Mouse (Mus musculus) urinary bladder, postnatal 0 days (tissue): ENCODE measurements around the gene Fbxo5. TPM values are rescaled to one million over a fixed set of nuclear protein-coding genes. Genes with fewer than 3 reads are reported as not detected.

ENCODE experiments used
- polyA plus RNA-seq: library from polyadenylated mRNA; unstranded; fragments of >200 nt; fragmentation: Nextera tagmentation; extraction: Ambion mirVana; gene quantifications from 2 replicates; pipeline ENCODE4 v1.2.1, GENCODE M21; 2015

The Fbxo5 gene
- 9.1 and 15.8 TPM in 2 replicates for polyA plus RNA-seq

DNA sequence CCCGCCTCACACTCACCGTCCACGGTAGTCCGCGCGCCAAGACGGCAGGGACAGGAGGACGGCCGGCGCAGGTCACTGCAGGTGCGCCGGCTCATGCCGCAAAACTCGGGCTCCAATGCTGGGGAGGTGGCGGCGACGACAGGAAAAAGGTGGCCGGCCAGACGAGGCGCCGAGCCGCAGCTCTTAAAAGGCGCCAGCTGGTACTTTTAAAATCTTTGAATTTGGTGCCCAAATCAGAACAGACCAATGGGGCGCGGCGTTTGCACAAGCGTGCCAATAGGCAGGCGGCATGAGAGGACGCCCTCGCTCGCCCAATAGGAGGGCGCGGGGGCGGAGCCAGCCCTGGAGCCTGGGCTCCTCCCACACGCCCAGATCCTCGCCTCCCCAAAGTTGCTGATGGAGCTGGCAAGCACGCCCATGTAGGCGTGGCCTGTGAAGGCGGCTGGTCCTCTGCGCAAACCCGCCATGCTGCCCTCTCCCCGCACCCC lies at the start of gene Fbxo5:
Gene Fbxo5, minus strand, starts transcription at position 358 of the 488 bp plus-strand sequence.

GRCm38 (mm10) chr10:5823740-5824491 lies 18.5 kb upstream of the Fbxo5 start, which contains the start of gene Mtrf1l:
Gene Mtrf1l, minus strand, starts transcription at chr10:5823910.

Other genes starting within 250 kb of the Fbxo5 start
- gene Myct1, start 211.8 kb downstream of the Fbxo5 start, polyA plus RNA-seq = 2.3 and 2.7 TPM in 2 replicates
- gene Vip, start 166.4 kb downstream of the Fbxo5 start, polyA plus RNA-seq = 0.21 and 0.26 TPM in 2 replicates
- gene Mtrf1l, start 18.3 kb upstream of the Fbxo5 start, polyA plus RNA-seq = 6.1 and 7.0 TPM in 2 replicates
- gene Rgs17, start 116.8 kb upstream of the Fbxo5 start, polyA plus RNA-seq = 6.1 and 6.3 TPM in 2 replicates